Mouse (Mus musculus): ENCODE results near the gene Tfeb. TPM values are rescaled to one million over a fixed set of nuclear protein-coding genes. Genes with fewer than 3 reads are reported as not detected.

The Tfeb gene
- polyA plus RNA-seq, 1 experiment from 2014 or later = 4.5 TPM

DNA sequence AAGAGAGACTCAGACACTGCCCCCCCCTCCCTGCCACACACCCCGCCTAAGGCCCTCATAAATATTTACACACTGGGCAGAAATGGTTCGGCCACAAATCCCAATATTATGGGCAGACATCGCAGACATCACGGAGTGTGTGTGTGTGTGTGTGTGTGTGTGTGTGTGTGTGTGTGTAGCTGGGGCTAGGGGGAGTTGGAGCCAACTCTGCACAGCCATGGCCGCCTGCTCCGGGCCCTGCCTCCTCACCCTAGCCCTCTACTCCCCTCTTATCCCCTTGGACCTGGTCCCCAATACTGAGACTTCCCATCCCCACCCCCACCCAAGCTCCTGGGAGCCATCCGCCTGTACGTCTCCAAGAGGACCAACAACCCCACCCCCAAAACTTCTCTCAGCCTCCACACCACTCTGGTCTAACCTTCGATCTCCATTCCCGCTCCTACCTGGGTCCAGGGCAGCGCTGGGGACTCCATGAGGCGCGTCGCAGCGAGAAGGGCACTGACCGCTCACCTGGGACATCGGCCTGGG is 95.7 kb downstream of the Tfeb start:
- peak; percentile 59; the same call in 1 of the 2 replicates for ATAC-seq (ENCODE audit: low FRiP score, low read depth)
- peak overlapping the region; percentile 64 for H3K9ac ChIP-seq
- H3K27me3 ChIP-seq (replicated peaks) = peaks cover 41% of the 10 kb centered on the region
- peak overlapping the region; percentile 86 for H3K4me2 ChIP-seq (replicated peaks)
- 2% methylated on average over 17 of the region's 17 CpGs for WGBS
- peak overlapping the region; percentile 54 for H3K4me3 ChIP-seq
- no peak overlapping the region for H3K27ac ChIP-seq
- H3K9me3 ChIP-seq = no peaks in the 10 kb centered on the region
- peaks cover 42% of the 10 kb centered on the region for H3K4me1 ChIP-seq
- H3K36me3 ChIP-seq = no peaks in the 10 kb centered on the region

DNA sequence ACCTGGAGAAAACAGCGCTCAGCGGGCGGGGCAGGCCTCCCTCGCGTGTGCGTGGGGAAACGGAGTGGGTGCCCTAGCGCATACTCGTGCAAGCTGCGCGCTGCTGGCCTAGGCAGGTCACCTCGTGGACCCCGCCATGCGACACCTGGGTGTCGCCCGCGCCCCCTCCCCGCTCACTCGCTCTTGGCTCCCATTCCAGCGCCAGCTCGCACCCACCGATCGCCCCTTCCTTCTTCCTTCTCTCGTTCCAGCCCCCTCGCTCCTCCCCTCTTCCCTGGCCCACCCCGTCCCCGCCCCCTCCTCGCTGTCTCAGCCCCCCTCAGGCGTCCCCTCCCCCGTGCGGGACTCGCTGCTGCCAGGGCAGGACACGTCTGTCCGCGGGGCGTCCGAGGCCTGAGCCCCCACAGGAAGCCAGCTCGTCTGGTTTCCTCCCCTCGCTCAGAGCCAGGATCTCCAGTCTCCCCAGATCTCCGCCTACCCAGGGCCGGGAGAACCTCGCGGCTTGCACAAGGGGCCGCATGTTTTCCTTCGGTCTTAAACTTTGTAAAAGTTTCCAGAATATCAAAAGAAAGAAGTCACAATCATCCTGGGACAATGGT is 96.3 kb downstream of the Tfeb start:
- H3K4me2 ChIP-seq (replicated peaks) = peak overlapping the region; percentile 86
- H3K9me3 ChIP-seq = no peaks in the 10 kb centered on the region
- H3K27me3 ChIP-seq (replicated peaks) = peaks cover 41% of the 10 kb centered on the region
- no peak overlapping the region for H3K27ac ChIP-seq
- WGBS = 1% methylated on average over 44 of the region's 45 CpGs
- ATAC-seq (ENCODE audit: low FRiP score, low read depth) = peak; percentile 35
- H3K4me3 ChIP-seq = peak overlapping the region; percentile 54
- H3K36me3 ChIP-seq = no peaks in the 10 kb centered on the region
- peak overlapping the region; percentile 64 for H3K9ac ChIP-seq
- peaks cover 42% of the 10 kb centered on the region for H3K4me1 ChIP-seq

DNA sequence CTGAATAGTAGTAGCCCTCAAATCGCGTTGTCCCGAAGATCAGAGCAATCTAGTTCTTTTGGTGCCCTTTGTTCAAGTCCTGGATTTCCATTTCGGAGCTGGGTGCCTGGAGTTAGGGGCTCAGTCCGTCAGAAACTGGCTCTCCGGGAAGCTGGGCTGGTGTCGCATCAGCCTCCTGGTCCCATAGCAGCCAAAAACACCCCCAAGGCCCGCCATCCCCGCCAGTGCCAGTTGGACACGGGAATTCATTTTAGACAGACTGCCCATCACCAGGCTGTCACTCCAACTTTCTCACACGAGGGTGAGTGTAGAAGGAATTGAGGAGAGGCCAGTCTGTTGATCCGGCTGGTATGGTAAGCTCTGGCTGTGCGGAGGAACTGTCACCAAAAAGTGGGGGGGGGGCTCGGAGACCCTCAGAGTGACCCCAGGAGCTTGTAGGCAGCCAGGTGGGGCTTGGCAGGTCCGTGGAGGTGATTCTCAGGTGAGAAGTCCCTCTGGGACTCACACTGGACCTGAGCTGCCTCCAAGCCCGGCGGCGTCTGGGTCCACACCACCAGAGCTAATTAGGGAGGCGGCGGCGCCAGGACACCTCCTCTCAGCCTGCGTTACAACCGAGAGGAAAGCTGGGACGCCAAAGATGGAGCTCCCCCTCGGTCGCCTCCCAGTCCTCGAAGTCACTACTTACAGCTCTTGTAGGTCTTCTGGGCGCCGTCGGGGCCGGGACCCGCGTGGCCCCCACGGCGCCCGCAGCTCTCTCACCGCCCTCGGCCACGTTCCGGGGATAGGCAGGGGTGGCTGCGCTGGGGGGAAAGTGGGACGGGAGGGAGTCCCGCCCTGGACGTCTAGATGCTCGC is 97.0 kb downstream of the Tfeb start:
- Histone ChIP-seq H3K27me3 (replicated peaks) (peaks cover 41% of the 10 kb centered on the region), H3K27ac (no peak overlapping the region), H3K9ac (0 out of 2 replicates have a peak overlapping the region, but pooled peaks have one; percentile 34), H3K9me3 (no peaks in the 10 kb centered on the region), H3K4me2 (replicated peaks) (peak overlapping the region; percentile 86), H3K4me1 (peaks cover 42% of the 10 kb centered on the region), H3K36me3 (no peaks in the 10 kb centered on the region), H3K4me3 (peak overlapping the region; percentile 54)
- 1% methylated on average over 45 of the region's 45 CpGs for WGBS
- no peak for ATAC-seq (ENCODE audit: low FRiP score, low read depth)

DNA sequence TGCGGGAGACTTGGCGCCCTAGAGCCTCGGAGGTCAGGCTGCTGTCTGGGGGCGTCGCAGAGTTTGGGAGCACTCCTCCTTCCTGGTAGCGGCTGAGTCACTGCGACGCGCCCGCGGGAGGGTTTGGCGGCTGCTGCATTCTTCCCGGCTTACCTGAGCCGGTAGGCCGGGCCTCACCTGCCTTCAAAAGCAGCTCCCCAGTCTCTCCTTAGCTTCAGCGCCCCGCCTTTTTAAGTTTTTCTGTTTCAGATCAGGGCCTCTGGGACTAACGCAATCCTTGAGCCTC is 97.6 kb downstream of the Tfeb start, which contains the start of gene Mdfi:
Mdfi (minus strand) TSS at position 210 of the 286 bp plus-strand sequence.
- Histone ChIP-seq H3K4me1 (peaks cover 42% of the 10 kb centered on the region), H3K27me3 (replicated peaks) (peaks cover 41% of the 10 kb centered on the region), H3K27ac (no peak within 1 kb of the TSS)

DNA sequence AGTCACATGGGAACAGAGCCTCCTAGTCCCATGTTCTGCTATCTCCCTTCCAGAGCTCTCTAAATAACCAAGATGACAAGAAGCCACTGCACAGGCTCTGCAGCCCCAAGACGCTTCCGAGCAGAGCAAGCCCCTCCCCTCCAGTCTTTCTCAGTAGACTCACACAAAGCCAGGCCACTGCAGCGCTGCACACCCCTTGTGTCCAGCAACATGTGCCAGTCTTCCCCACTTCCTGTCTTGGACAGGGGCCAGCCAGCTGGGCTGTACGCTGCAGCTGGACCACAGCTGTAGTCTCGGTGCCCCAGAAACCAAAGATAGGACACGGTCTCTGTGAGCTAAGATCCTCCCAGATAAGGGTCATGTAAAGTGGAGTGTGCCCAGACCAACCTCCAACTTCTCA is 101.0 kb downstream of the Tfeb start:
- Histone ChIP-seq H3K27me3 (replicated peaks) (peaks cover 32% of the 10 kb centered on the region), H3K4me2 (replicated peaks) (no peak overlapping the region), H3K36me3 (no peaks in the 10 kb centered on the region), H3K9me3 (no peaks in the 10 kb centered on the region), H3K27ac (no peak overlapping the region), H3K9ac (no peak overlapping the region), H3K4me3 (no peak overlapping the region), H3K4me1 (peaks cover 16% of the 10 kb centered on the region)
- WGBS = 58% methylated on average over 6 of the region's 6 CpGs
- no peak for ATAC-seq (ENCODE audit: low FRiP score, low read depth)

More for the DNA sequence above, 97.6 kb downstream of the Tfeb start, which contains the start of gene Mdfi:
- Histone ChIP-seq H3K4me3 (peak within 1 kb of the TSS; percentile 54), H3K9me3 (no peaks in the 10 kb centered on the region), H3K36me3 (no peaks in the 10 kb centered on the region), H3K4me2 (replicated peaks) (peak within 1 kb of the TSS; percentile 86), H3K9ac (0 out of 2 replicates have a peak within 1 kb of the TSS, but pooled peaks have one; percentile 34)
- no peak for ATAC-seq (ENCODE audit: low FRiP score, low read depth)
- 4% methylated on average over 18 of the region's 18 CpGs for WGBS

DNA sequence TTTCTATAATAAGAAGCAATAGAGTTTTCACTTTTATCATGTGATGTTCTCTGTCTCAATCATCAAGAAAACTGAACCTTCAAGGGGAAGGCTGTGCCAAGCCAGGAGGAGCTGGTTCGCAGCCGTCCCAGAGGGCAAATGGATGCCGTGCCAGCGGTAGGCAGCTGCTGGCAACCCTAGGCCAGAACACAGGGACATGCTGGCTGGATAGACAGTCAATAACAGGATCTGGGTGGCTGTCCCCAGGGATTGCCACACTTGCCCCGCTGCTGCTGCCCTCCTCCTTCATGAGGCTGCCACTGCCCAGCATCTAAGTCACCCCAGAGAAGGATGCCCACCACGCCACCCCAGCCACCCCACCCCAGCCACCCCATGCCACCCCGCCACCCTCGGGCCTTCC is 104.7 kb downstream of the Tfeb start:
- 82% methylated on average over 8 of the region's 8 CpGs for WGBS
- Histone ChIP-seq H3K9ac (no peak overlapping the region), H3K4me2 (replicated peaks) (no peak overlapping the region), H3K4me1 (no peaks in the 10 kb centered on the region), H3K4me3 (no peak overlapping the region), H3K27me3 (replicated peaks) (no peaks in the 10 kb centered on the region), H3K27ac (no peak overlapping the region), H3K9me3 (no peaks in the 10 kb centered on the region; the same call in 1 of the 2 replicates), H3K36me3 (no peaks in the 10 kb centered on the region)
- ATAC-seq (ENCODE audit: low FRiP score, low read depth) = no peak

Other genes with a start within 250 kb of the Tfeb start
- 28.7 and 30.3 TPM in 2 replicates for gene Taf8, start 234.7 kb upstream of the Tfeb start, polyA plus RNA-seq (2016; fragmentation: Nextera tagmentation; extraction: Ambion mirVana)
- gene Ccnd3, start 232.0 kb upstream of the Tfeb start, polyA plus RNA-seq (2016; fragmentation: Nextera tagmentation; extraction: Ambion mirVana) = 146 and 152 TPM in 2 replicates
- 32.5 and 35.9 TPM in 2 replicates for gene Bysl, start 125.5 kb upstream of the Tfeb start, polyA plus RNA-seq (2016; fragmentation: Nextera tagmentation; extraction: Ambion mirVana)
- gene Med20, start 125.4 kb upstream of the Tfeb start, polyA plus RNA-seq (2016; fragmentation: Nextera tagmentation; extraction: Ambion mirVana) = 39.7 and 41.6 TPM in 2 replicates
- 2.0 and 2.4 TPM in 2 replicates for gene Gm20517, start 125.4 kb upstream of the Tfeb start, polyA plus RNA-seq (2016; fragmentation: Nextera tagmentation; extraction: Ambion mirVana)
- gene Usp49, start 106.3 kb upstream of the Tfeb start, polyA plus RNA-seq (2016; fragmentation: Nextera tagmentation; extraction: Ambion mirVana) = 10.4 and 12.5 TPM in 2 replicates
- gene Tomm6, start 48.6 kb upstream of the Tfeb start, polyA plus RNA-seq (2016; fragmentation: Nextera tagmentation; extraction: Ambion mirVana) = 327 and 354 TPM in 2 replicates
- gene Frs3, start 48.0 kb upstream of the Tfeb start, polyA plus RNA-seq (2016; fragmentation: Nextera tagmentation; extraction: Ambion mirVana) = 22.7 and 24.1 TPM in 2 replicates
- 0.28 and 0.54 TPM in 2 replicates for gene Gm21981, start 42.6 kb upstream of the Tfeb start, polyA plus RNA-seq (2016; fragmentation: Nextera tagmentation; extraction: Ambion mirVana)
- 0.86 and 1.3 TPM in 2 replicates for gene Prickle4, start 42.3 kb upstream of the Tfeb start, polyA plus RNA-seq (2016; fragmentation: Nextera tagmentation; extraction: Ambion mirVana)
- not detected in 2 replicates for gene Pgc, start 10.2 kb upstream of the Tfeb start, polyA plus RNA-seq (2016; fragmentation: Nextera tagmentation; extraction: Ambion mirVana)
- 12.9 and 13.9 TPM in 2 replicates for gene Mdfi, start 97.7 kb downstream of the Tfeb start, polyA plus RNA-seq (2016; fragmentation: Nextera tagmentation; extraction: Ambion mirVana)
- gene Foxp4, start 187.6 kb downstream of the Tfeb start, polyA plus RNA-seq (2016; fragmentation: Nextera tagmentation; extraction: Ambion mirVana) = 30.4 and 31.8 TPM in 2 replicates

Data from neural tube, embryonic 12.5 days (tissue).